Mouse (Mus musculus): Measurements from ENCODE around the gene Slamf9.

DNA sequence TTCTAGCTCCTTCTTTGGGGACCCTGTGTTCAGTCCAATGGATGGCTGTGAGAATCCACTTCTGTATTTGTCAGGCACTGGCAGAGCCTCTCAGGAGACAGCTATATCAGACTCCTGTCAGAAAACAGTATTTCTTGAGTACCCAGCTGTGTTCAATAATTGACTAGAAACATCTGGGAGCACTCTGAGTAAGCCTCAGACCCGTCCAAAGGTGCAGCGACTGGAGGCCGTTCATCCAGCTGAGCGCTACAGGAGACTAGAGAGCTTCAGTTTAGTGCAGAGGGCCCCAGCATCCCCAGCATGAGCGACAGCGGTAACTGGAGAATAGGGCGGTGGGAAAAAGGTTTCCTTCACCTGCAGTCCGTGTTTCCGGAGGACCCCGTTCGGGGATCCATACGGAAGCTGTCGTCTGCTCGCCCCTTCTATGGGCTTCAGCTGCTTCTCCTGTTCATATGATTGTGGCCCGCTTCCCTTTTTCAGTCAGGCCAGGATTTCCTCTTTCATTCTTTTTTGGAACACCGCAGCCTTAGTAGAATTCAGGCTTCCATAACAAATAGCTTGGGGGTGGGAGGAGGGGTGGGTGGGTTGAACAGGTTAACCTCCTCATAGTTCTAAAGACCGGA lies 24.2 kb upstream of the Slamf9 start:
- no peak for TF ChIP-seq CTCF (IDR thresholded peaks at IDR 0.05; ENCODE audit: borderline replicate concordance, control insufficient read depth, extremely low read depth, insufficient read depth, low read length, poor library complexity)
- TF ChIP-seq POLR2A (IDR thresholded peaks at IDR 0.05; ENCODE audit: control insufficient read depth, extremely low read depth, insufficient read depth, low read length, poor library complexity), result no peak
